Mouse (Mus musculus) heart, embryonic 15.5 days (tissue): ENCODE results near the gene Alk. TPM values are rescaled to one million over a fixed set of nuclear protein-coding genes. Genes with fewer than 3 reads are reported as not detected.

ENCODE experiments used
- ATAC-seq: fragments of 200-750 bp; cut with Nextera tagmentation; replicated peaks from 2 replicates; pipeline ENCODE4 v1.8.0; 2017; ENCODE audit warnings: low read depth, moderate TSS enrichment; ENCODE audit not compliant: insufficient number of reproducible peaks, insufficient read depth, low FRiP score
- H3K27ac ChIP-seq: fragments of 300-500 bp; sonication (generic); 2 replicates; pipeline ENCODE4 v1.5.1; 2015; ENCODE audit warnings: mild to moderate bottlenecking, inconsistent platforms
- H3K27me3 ChIP-seq: fragments of 300-500 bp; sonication (generic); 2 replicates; pipeline ENCODE4 v1.6.1; 2015; ENCODE audit warnings: inconsistent platforms
- H3K36me3 ChIP-seq: fragments of 300-500 bp; sonication (generic); 2 replicates; pipeline ENCODE4 v1.6.1; 2015; ENCODE audit warnings: mild to moderate bottlenecking, inconsistent platforms
- H3K4me1 ChIP-seq: fragments of 300-500 bp; sonication (generic); replicated peaks from 2 replicates; pipeline ENCODE4 v1.6.1; 2015; ENCODE audit warnings: inconsistent platforms
- H3K4me2 ChIP-seq: fragments of 300-500 bp; sonication (generic); 2 replicates; pipeline ENCODE4 v1.6.1; 2015; ENCODE audit warnings: inconsistent platforms, mild to moderate bottlenecking, moderate library complexity
- H3K4me3 ChIP-seq: fragments of 300-500 bp; sonication (generic); 2 replicates; pipeline ENCODE4 v1.5.1; 2015; ENCODE audit warnings: mild to moderate bottlenecking, inconsistent platforms
- H3K9ac ChIP-seq: fragments of 300-500 bp; sonication (generic); 2 replicates; pipeline ENCODE4 v1.6.1; 2015; ENCODE audit warnings: mild to moderate bottlenecking, inconsistent platforms
- H3K9me3 ChIP-seq: fragments of 300-500 bp; sonication (generic); replicated peaks from 2 replicates; pipeline ENCODE4 v1.6.1; 2016; ENCODE audit warnings: inconsistent platforms
- WGBS: fragments of 180-500 bp; shearing (Covaris S2); methylation state at CpG from one replicate; pipeline ENCODE4 v1.1.7; 2015; ENCODE audit warnings: mixed read lengths; 5-methylcytosine and 5-hydroxymethylcytosine counted together
- polyA plus RNA-seq: library from polyadenylated mRNA; unstranded; fragments of >200 nt; fragmentation: Nextera tagmentation; extraction: Ambion mirVana; gene quantifications from 2 replicates; pipeline ENCODE4 v1.2.1, GENCODE M21; 2015

The Alk gene
- polyA plus RNA-seq, 1 experiment from 2014 or later, result 0.21 TPM

GRCm38 (mm10) chr17:72182414-72182813 is 422.0 kb downstream of the Alk start:
- H3K27ac ChIP-seq, result no peak overlapping the region
- H3K4me3 ChIP-seq, result no peak overlapping the region
- no peaks in the 10 kb centered on the region for H3K36me3 ChIP-seq
- no peak overlapping the region for H3K4me2 ChIP-seq
- no peak overlapping the region for H3K9ac ChIP-seq
- no peaks in the 10 kb centered on the region for H3K4me1 ChIP-seq
- no peaks in the 10 kb centered on the region for H3K27me3 ChIP-seq
- H3K9me3 ChIP-seq, result no peaks in the 10 kb centered on the region
- no peak for ATAC-seq
- 44% methylated on average over 2 of the region's 2 CpGs for WGBS

GRCm38 (mm10) chr17:72180200-72180599 is 424.2 kb downstream of the Alk start:
- 92% methylated on average over 9 of the region's 9 CpGs for WGBS
- no peak overlapping the region for H3K9ac ChIP-seq
- H3K4me3 ChIP-seq, result no peak overlapping the region
- H3K27ac ChIP-seq, result no peak overlapping the region
- no peaks in the 10 kb centered on the region for H3K36me3 ChIP-seq
- ATAC-seq, result no peak
- no peaks in the 10 kb centered on the region for H3K4me1 ChIP-seq
- no peak overlapping the region for H3K4me2 ChIP-seq
- H3K9me3 ChIP-seq, result no peaks in the 10 kb centered on the region
- no peaks in the 10 kb centered on the region for H3K27me3 ChIP-seq

DNA sequence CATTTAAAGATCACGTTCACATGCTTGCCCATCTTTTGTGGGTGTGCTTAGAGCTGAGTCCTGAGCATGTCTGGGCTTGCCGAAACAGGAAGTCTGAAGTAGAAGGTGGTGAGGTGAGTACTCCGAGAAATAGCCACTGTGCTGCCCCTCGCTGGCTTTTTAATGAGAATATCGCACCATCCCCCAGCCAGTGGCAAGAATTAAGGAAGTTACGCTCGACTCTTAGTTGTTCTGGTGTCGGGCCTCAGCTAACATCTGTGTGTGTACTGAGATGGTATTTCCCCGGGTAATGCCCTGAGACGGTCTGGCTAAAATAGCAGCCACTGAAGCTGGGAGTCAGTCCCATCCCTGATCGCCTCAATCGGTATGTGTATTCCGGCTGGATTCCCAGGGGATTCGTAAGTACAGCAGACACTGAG is 424.7 kb downstream of the Alk start:
- Histone ChIP-seq H3K9me3 (no peaks in the 10 kb centered on the region), H3K9ac (no peak overlapping the region), H3K4me2 (no peak overlapping the region), H3K27ac (no peak overlapping the region), H3K27me3 (no peaks in the 10 kb centered on the region), H3K4me3 (no peak overlapping the region), H3K36me3 (no peaks in the 10 kb centered on the region), H3K4me1 (no peaks in the 10 kb centered on the region)
- WGBS, result 79% methylated on average over 14 of the region's 14 CpGs
- ATAC-seq, result no peak

DNA sequence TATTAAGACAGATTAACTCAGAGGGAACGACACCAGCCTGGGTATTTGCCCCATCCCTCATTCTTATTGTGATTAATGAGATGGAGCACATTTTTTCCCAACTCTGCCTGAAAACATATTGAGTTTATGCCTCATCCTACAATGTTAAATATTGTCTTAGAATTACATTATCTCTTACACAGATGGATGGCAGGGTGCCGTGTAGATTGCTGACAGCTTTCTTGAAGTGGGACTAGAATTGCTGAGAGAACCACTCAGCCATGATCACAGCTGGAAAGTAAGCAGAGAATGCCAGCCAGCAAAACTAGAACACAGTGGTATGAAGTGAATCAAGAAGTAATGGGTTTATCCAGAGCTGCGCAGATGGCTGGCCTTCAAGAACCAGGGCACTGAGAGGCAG is 430.6 kb downstream of the Alk start:
- no peaks in the 10 kb centered on the region for H3K4me1 ChIP-seq
- 68% methylated on average over 3 of the region's 3 CpGs for WGBS
- H3K9me3 ChIP-seq, result no peaks in the 10 kb centered on the region
- no peak overlapping the region for H3K27ac ChIP-seq
- ATAC-seq, result no peak
- H3K4me2 ChIP-seq, result no peak overlapping the region
- no peak overlapping the region for H3K4me3 ChIP-seq
- no peaks in the 10 kb centered on the region for H3K27me3 ChIP-seq
- H3K36me3 ChIP-seq, result no peaks in the 10 kb centered on the region
- no peak overlapping the region for H3K9ac ChIP-seq

DNA sequence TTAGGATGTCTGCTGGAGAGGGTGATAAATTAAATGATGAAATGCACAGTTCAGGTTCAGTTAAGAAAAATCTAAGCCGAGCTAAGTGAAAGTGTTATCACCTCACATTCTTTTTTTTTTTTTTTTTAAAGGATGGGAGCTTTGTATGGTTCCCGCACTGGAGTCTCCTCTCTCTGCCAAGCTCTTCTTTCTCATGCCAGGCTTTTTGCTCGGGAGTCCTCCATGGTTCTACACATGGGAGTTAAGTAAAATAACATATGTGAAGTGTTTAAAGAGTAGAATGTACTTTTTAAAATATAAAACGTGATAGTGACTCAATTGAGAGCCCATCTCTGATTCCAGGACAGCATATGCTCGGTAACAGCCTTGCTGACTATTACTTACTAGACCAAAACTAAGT is 436.3 kb downstream of the Alk start:
- H3K9ac ChIP-seq, result no peak overlapping the region
- WGBS, result 57% methylated on average over 5 of the region's 5 CpGs
- no peaks in the 10 kb centered on the region for H3K4me1 ChIP-seq
- no peak overlapping the region for H3K4me2 ChIP-seq
- H3K27ac ChIP-seq, result no peak overlapping the region
- ATAC-seq, result no peak
- no peaks in the 10 kb centered on the region for H3K36me3 ChIP-seq
- no peaks in the 10 kb centered on the region for H3K9me3 ChIP-seq
- no peak overlapping the region for H3K4me3 ChIP-seq
- H3K27me3 ChIP-seq, result no peaks in the 10 kb centered on the region

DNA sequence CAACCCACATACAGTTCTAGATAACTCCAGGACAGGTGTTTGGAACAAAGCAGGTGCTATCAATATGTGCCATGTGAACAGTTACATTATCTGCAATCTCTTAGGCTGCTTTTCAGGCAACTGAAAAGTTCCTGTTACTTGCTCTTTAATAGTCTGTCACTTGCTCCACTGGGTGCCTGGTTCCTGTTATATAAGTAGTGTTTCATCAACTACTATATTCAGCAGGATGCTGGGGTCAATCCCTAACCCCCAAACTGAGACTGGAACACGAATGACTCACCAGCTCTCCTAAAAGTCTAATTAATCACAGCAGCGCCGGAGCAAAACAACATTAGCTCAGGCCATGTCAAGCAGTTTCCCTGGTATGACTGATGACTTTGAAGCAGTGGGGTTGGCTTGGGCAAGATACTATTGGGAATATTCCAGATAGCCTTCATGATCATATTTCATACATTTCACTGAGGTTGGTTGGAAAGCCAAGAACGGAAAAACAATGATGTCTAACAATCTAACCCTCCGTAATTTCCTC is 445.5 kb downstream of the Alk start:
- 57% methylated on average over 5 of the region's 5 CpGs for WGBS
- no peak for ATAC-seq
- H3K27ac ChIP-seq, result no peak overlapping the region

GRCm38 (mm10) chr17:72157830-72158629 is 446.4 kb downstream of the Alk start:
- Histone ChIP-seq H3K36me3 (no peaks in the 10 kb centered on the region), H3K9ac (no peak overlapping the region), H3K4me2 (no peak overlapping the region), H3K27me3 (no peaks in the 10 kb centered on the region), H3K4me3 (no peak overlapping the region), H3K4me1 (no peaks in the 10 kb centered on the region), H3K9me3 (no peaks in the 10 kb centered on the region), H3K27ac (no peak overlapping the region)
- WGBS, result 70% methylated on average over 10 of the region's 10 CpGs
- no peak for ATAC-seq

More for the DNA sequence above, 445.5 kb downstream of the Alk start:
- Histone ChIP-seq H3K4me3 (no peak overlapping the region), H3K9ac (no peak overlapping the region), H3K4me1 (no peaks in the 10 kb centered on the region), H3K4me2 (no peak overlapping the region), H3K27me3 (no peaks in the 10 kb centered on the region), H3K9me3 (no peaks in the 10 kb centered on the region), H3K36me3 (no peaks in the 10 kb centered on the region)

- no peak overlapping the region for H3K9ac ChIP-seq
- no peak overlapping the region for H3K4me2 ChIP-seq
- H3K36me3 ChIP-seq, result no peaks in the 10 kb centered on the region
- ATAC-seq, result no peak
- no peaks in the 10 kb centered on the region for H3K9me3 ChIP-seq
- H3K4me1 ChIP-seq, result no peaks in the 10 kb centered on the region
- H3K27me3 ChIP-seq, result no peaks in the 10 kb centered on the region
- no peak overlapping the region for H3K27ac ChIP-seq
- no peak overlapping the region for H3K4me3 ChIP-seq
- WGBS, result 79% methylated on average over 3 of the region's 3 CpGs
These were observed 451.4 kb downstream of the Alk start for GRCm38 (mm10) chr17:72153038-72153437.

GRCm38 (mm10) chr17:72144946-72145598 is 459.4 kb downstream of the Alk start:
- ATAC-seq, result no peak
- 71% methylated on average over 7 of the region's 7 CpGs for WGBS

DNA sequence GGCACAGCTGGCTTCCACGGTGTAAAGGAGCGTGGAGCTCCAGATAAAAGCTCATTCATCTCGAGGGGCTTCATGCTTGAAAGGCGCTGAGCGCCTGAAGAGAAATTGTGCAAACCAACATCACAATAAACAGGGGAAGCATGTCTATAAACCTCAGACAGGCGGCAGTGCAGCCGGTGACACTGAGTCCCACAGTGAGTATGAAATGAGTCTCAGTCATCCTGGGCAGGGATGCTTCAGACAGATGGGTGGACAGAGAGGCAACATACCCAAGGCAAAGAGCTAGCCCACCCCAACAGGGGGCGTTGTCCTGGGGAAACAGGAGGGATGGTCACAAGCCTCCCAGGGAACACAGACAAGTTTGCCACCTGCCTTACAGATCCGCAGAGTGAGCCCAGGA is 460.0 kb downstream of the Alk start:
- Histone ChIP-seq H3K4me2 (no peak overlapping the region), H3K4me3 (no peak overlapping the region), H3K9ac (no peak overlapping the region), H3K9me3 (no peaks in the 10 kb centered on the region), H3K27me3 (no peaks in the 10 kb centered on the region), H3K27ac (no peak overlapping the region), H3K4me1 (no peaks in the 10 kb centered on the region), H3K36me3 (no peaks in the 10 kb centered on the region)
- ATAC-seq, result no peak
- 72% methylated on average over 9 of the region's 9 CpGs for WGBS

More at GRCm38 (mm10) chr17:72144946-72145598, 459.4 kb downstream of the Alk start:
- Histone ChIP-seq H3K4me1 (no peaks in the 10 kb centered on the region), H3K36me3 (no peaks in the 10 kb centered on the region), H3K27ac (no peak overlapping the region), H3K27me3 (no peaks in the 10 kb centered on the region), H3K4me3 (no peak overlapping the region), H3K9me3 (no peaks in the 10 kb centered on the region), H3K9ac (no peak overlapping the region), H3K4me2 (no peak overlapping the region)

GRCm38 (mm10) chr17:72132140-72132911 is 472.1 kb downstream of the Alk start:
- ATAC-seq, result no peak
- H3K4me2 ChIP-seq, result no peak overlapping the region
- H3K27me3 ChIP-seq, result no peaks in the 10 kb centered on the region
- no peak overlapping the region for H3K27ac ChIP-seq
- WGBS, result 69% methylated on average over 8 of the region's 8 CpGs
- no peaks in the 10 kb centered on the region for H3K4me1 ChIP-seq
- H3K36me3 ChIP-seq, result no peaks in the 10 kb centered on the region
- H3K4me3 ChIP-seq, result no peak overlapping the region
- H3K9me3 ChIP-seq, result no peaks in the 10 kb centered on the region
- H3K9ac ChIP-seq, result no peak overlapping the region
